Mouse (Mus musculus): ENCODE measurements around the gene Lyl1.

Lyl1 gene

GRCm38 (mm10) chr8:84722850-84723570 is 21.8 kb downstream of the Lyl1 start, which contains the start of gene G430095P16Rik:
Gene G430095P16Rik, plus strand, starts transcription at chr8:84723007.
- DNase-seq = peak; percentile 68

DNA sequence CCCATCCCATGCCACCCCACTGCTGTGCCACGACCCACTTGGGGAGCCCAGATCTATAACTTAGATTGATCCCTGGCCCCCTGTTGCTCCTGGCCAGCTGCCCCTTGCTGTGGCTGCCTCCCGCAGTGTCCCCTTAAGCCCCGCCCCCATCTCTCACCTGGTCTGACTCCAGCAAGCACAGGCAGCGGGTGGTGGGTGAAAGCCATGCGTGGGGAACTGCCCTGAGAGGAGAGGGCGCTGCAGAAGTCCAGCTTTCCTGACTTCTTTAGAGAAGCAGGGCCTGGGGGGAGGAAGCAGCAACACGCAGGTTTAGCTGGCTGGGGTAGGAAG is 22.3 kb downstream of the Lyl1 start:
- DNase-seq = peak; percentile 48

- peak; percentile 31 for DNase-seq
Measured at GRCm38 (mm10) chr8:84724683-84725082, 23.4 kb downstream of the Lyl1 start.

DNA sequence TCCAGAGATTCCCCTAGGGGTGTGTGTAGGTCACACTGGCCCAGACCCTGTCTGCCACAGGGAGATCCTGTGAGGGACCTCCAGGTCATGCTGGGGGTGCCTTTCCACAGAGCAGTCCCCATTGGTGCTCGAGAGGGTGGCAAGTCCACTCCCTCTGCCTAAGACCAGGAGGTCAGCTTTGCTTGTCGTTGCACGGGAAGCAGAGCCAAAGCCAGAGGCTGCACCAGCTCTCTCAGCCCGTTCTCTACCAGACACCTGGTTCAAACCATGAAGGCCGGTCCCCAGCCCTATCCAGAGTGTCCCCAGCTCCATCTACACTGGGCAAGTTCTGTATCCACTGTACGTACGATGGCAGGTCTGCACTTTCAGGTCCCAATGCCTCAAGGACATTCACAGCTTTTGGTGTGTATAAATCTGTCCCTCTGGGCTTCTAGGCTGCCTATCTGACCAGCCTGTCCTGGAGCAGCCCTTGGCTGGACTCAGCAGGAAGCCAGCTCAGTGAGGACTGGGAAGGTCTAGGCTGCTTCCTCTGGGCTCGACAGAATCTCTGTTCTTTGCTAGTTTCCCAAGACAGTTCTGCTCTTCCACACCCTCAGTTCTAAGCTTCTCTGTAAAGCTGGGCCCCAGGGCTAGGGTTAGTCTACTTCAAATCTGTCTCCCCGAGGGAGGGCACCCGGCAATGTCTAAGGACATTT is 24.1 kb downstream of the Lyl1 start:
- no peak for DNase-seq

DNA sequence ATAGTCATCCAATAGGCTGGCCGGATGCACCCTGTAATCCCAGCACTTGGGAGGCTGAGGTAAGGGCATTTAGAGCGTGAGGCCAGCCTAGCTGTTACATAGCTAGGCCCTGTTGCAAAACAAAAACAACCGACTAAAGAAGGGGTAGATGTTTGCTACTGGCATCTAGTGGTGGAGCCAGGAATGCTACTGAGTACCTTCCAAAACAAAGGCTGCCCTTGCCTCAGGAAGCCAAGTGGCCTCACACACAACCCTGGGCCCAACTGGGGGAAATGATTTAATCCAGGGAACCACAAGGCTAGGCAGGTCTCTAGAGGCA is 24.6 kb downstream of the Lyl1 start:
- DNase-seq = no peak

- no peak for DNase-seq
Measured at GRCm38 (mm10) chr8:84728474-84728873, 27.2 kb downstream of the Lyl1 start.

- DNase-seq = no peak
Measured at GRCm38 (mm10) chr8:84729921-84730362, 28.7 kb downstream of the Lyl1 start.

GRCm38 (mm10) chr8:84730541-84731370 is 29.5 kb downstream of the Lyl1 start:
- no peak for DNase-seq

- DNase-seq = no peak
Measured at GRCm38 (mm10) chr8:84731371-84732177, 30.3 kb downstream of the Lyl1 start.

- no peak for DNase-seq
Measured at GRCm38 (mm10) chr8:84732545-84732944, 31.3 kb downstream of the Lyl1 start.

- no peak for DNase-seq
Measured at GRCm38 (mm10) chr8:84732996-84733395, 31.7 kb downstream of the Lyl1 start.

DNA sequence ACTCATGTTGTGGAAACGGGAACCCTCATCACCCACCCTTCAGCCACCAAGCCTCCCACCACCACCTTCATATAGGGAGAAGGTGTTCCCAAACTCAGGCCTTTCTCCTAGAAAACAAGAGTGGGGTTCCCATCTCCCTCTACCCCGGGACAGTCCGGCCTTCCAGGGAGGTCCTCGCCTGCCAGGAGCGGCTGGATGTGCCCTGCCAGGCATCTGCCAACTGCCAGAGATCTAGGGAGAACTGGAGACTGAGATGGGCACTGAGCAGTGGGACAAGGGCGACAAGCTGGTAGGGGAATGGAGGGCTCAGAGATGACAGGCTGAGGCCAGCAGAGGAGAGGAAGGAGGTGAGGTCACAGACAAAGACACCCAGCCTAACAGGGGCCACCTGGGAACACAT is 32.7 kb downstream of the Lyl1 start:
- no peak for DNase-seq

DNA sequence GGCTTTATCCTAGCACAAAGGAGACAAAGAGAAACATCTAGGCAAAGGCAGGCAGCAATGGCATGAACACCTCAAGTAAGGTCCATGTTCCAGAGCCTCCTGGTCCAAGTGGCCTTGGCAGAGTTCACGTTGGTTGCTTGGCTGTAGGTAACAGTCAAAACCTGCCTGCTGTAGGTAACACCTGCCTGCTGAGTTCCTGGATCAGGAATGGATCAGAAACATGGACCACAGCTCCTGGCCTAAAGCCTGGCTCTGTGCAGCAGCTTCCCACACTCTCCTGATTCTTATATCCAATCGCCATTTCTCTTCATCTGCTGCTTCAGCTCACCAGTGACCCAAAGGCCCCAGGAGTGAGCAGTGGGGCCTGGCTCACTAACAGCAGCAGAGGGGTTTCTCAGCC is 33.4 kb downstream of the Lyl1 start:
- no peak for DNase-seq

- DNase-seq = no peak
Measured at GRCm38 (mm10) chr8:84735597-84735996, 34.3 kb downstream of the Lyl1 start.

GRCm38 (mm10) chr8:84736521-84736920 is 35.3 kb downstream of the Lyl1 start:
- DNase-seq = no peak

DNA sequence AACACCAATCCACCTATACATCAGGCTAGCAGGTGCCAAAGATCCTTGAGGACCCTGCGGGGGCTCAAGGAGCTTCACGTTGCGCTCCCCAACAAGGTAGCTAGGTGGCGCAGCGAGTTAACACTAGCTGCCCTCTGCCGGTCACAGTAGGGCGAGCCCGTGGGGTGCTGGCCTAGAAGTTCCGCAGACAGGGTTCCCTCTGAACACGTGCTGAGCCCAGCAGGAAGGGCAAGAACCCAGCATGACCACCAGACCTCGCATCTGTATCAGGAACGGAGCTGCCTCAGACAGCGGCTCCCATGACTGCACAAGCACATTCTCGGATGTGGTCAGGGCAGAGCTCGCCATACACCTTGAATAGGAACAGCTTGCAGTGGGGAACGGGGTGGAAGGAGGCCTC is 36.4 kb downstream of the Lyl1 start:
- DNase-seq = peak; percentile 88

DNA sequence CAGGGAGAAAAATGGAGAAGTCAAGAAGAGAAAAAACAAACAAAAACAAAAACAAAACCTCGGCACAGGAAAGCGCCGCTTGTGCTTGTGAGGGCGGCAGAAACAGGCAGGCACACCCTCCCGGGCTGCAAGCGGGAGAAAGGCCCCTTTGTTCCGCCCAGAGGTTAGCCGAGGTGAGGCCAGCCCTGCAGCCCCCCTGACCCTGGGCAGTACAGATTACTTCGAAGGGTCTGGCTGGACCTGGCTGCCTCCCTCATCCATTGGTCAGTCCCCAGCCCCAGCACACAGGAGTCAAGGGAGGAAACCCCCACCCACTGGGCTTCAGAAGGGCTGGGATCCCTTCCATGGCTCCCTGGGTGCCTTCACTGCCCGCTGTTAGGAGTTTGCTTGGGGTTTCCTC is 37.0 kb downstream of the Lyl1 start:
- DNase-seq = no peak

- no peak for DNase-seq
Measured at GRCm38 (mm10) chr8:84738715-84739400, 37.6 kb downstream of the Lyl1 start.

GRCm38 (mm10) chr8:84739401-84739742 is 38.1 kb downstream of the Lyl1 start:
- no peak for DNase-seq

DNA sequence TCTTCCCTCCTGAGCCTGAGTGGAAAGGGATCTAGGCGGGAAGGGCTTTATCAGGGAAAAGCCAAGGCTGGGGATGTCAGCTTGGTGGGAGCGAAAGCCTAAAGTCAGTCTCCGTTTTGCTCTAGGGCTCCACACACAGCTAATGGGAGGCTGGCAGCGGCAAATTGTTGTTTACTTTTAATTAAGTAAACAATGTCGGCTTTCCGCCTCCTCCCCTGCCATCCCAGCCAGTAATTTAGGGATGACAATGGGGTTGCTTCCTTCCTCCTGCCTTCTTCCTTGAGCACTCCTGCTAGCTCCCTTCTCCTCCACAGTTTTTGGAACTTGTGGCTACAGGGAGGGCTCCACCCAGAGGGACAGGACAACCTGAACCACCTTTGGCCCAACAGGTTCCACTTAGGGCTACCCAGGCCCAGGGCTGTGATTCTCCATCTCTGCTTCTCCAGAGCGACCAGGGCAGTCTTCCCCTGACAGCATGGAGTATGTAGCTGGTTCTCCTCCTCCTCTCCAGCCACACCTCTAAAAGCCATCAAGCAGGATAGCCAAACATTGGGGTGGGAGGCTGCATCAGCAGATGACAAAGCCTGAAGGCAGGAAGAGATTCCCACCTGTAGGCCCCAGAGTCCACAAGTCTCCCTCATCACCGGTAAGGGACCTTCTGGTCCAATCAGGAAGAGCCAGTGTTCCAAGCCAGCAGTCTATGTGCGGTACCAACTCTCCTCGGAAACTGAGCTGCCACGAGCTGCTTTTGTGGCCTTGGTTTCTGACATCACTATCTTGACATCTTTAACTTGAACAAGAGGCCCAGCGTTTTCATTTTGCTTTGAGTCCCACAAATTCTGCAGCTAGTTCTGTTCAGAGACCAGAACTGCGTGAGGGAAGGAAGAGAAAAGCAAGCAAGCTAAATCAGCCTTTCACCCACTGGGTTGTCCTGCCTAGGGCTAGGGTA is 39.9 kb downstream of the Lyl1 start:
- no peak for DNase-seq

Measured in thymus, postnatal 14 days (tissue).